Mouse (Mus musculus): Measurements from ENCODE around the gene Foxb1. TPM values are rescaled to one million over a fixed set of nuclear protein-coding genes. Genes with fewer than 3 reads are reported as not detected.

Gene Foxb1
- polyA plus RNA-seq, 1 experiment from 2014 or later: 6.8 TPM

DNA sequence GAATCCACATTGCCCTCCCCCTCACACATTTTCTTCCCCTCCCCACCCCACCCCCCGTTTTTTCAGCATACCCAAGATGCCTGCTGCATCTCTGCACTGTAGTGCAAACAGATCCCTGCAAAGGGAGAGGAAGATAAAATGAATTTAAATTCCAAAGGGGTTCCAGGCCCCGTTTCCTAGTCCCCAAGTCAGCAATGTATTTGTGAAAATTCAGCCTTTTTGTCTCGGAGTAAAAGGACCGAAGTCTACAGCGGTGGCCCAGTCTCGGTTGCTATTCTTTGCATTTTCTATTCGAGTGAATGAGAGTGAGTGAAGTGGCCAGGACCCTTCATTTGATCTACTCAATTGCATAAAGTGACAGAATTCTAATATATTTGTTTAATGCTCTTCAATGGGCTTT lies 6.4 kb downstream of the Foxb1 start:
- WGBS: 2% methylated on average over 7 of the region's 7 CpGs
- no peak overlapping the region; the same call in 1 of the 2 replicates for H3K27ac ChIP-seq
- DNase-seq (ENCODE audit: low spot score): peak; percentile 39
- H3K9me3 ChIP-seq: no peaks in the 10 kb centered on the region
- peaks cover 48% of the 10 kb centered on the region for H3K4me1 ChIP-seq (replicated peaks)
- peaks cover 71% of the 10 kb centered on the region for H3K27me3 ChIP-seq (ENCODE audit: insufficient read depth, poor library complexity, severe bottlenecking)
- H3K4me3 ChIP-seq: no peak overlapping the region
- no peaks in the 10 kb centered on the region for H3K36me3 ChIP-seq

DNA sequence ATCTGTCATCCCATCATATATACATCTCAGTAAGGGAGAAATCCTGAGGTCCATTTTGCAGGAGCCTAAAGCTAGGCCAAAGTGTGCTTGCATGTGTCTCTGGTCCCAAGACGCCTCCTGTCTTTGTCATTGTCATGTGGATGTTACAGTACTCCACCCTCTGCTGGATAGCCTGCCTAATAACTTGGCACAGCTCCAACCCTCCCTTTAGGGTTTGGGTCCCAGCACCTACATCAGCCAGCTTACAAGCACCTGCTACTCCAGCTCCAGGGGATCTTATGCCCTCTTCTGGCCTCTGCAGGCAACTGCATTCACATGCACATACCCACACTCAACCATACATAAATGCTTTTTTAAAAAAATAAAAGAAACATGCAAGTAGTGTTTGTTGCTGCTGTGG lies 12.8 kb downstream of the Foxb1 start:
- Histone ChIP-seq H3K27me3 (ENCODE audit: insufficient read depth, poor library complexity, severe bottlenecking) (peaks cover 11% of the 10 kb centered on the region), H3K36me3 (no peaks in the 10 kb centered on the region), H3K27ac (no peak overlapping the region), H3K4me1 (replicated peaks) (no peaks in the 10 kb centered on the region; the same call in 1 of the 2 replicates), H3K9me3 (0 out of 2 replicates have a peak, but pooled peaks cover 6% of the 10 kb centered on the region), H3K4me3 (no peak overlapping the region)
- WGBS: 84% methylated on average over 1 of the region's 1 CpGs
- DNase-seq (ENCODE audit: low spot score): no peak

DNA sequence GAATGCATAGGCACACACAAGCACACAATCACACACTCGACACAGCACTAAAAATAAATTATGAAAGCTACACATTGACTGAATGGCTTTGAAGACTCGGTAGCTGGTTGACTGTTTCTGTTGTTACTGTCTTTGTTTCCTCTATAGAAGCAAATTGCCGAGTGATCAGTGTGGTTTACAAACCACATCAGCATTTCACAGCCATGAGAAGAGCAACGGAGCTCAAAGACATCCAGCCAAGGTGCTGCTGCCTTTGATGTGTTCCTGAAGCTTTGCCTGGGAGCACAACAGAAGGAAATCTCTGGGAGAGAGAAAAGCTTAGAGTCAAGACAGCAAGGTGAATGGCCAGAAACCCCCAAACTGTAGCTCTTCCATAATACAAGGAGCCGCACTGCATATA lies 32.0 kb downstream of the Foxb1 start:
- H3K36me3 ChIP-seq: no peaks in the 10 kb centered on the region
- DNase-seq (ENCODE audit: low spot score): no peak
- no peaks in the 10 kb centered on the region for H3K27me3 ChIP-seq (ENCODE audit: insufficient read depth, poor library complexity, severe bottlenecking)
- no peaks in the 10 kb centered on the region for H3K4me1 ChIP-seq (replicated peaks)
- H3K27ac ChIP-seq: no peak overlapping the region
- no peaks in the 10 kb centered on the region; the same call in 1 of the 2 replicates for H3K9me3 ChIP-seq
- H3K4me3 ChIP-seq: no peak overlapping the region
- WGBS: 72% methylated on average over 5 of the region's 5 CpGs

DNA sequence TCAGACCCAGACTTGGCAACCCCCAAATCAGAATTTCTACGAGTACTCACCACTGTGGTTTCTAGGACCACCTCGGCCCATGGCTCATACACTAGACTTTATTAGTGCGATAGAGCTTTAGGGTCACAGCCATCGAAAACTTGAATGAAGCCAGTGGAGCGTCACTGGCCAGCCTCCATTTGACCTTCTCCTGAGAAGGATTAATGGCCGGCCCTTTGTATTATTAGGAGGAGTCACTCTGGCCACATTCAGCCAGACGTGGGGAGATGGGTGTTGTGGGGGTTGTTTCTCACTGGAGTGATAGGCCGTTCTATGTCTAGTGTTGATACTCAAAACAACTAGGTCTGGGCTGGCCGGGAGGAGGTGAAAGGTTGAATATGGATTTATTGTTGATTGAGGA lies 42.3 kb downstream of the Foxb1 start:
- Histone ChIP-seq H3K4me1 (replicated peaks) (peaks cover 48% of the 10 kb centered on the region), H3K27ac (no peak overlapping the region), H3K36me3 (no peaks in the 10 kb centered on the region), H3K27me3 (ENCODE audit: insufficient read depth, poor library complexity, severe bottlenecking) (no peaks in the 10 kb centered on the region), H3K4me3 (no peak overlapping the region), H3K9me3 (no peaks in the 10 kb centered on the region)
- WGBS: 54% methylated on average over 9 of the region's 9 CpGs
- no peak for DNase-seq (ENCODE audit: low spot score)

DNA sequence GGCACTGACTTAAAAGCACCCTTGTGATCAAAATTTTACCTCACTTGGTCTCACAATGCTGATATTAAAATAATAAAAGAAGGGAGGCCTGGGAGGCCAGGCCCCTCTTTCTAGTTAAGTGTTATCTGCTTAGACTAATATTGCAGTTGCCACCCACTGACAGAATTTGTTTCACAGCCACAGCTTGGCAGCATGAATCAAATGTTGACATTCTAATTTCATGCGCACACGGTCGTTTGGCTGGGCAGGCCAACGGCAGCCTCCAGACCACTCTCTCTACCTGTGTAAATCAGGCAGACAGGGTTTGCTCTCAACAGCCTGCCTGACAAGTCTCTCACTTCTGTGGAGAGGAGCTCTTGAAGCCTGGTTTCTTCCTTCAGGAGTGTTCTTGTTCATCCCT lies 44.4 kb downstream of the Foxb1 start:
- Histone ChIP-seq H3K9me3 (no peaks in the 10 kb centered on the region), H3K4me1 (replicated peaks) (peaks cover 59% of the 10 kb centered on the region), H3K36me3 (no peaks in the 10 kb centered on the region), H3K4me3 (no peak overlapping the region), H3K27ac (peak overlapping the region; percentile 56), H3K27me3 (ENCODE audit: insufficient read depth, poor library complexity, severe bottlenecking) (no peaks in the 10 kb centered on the region)
- DNase-seq (ENCODE audit: low spot score): peak; percentile 10
- WGBS: 23% methylated on average over 4 of the region's 4 CpGs

DNA sequence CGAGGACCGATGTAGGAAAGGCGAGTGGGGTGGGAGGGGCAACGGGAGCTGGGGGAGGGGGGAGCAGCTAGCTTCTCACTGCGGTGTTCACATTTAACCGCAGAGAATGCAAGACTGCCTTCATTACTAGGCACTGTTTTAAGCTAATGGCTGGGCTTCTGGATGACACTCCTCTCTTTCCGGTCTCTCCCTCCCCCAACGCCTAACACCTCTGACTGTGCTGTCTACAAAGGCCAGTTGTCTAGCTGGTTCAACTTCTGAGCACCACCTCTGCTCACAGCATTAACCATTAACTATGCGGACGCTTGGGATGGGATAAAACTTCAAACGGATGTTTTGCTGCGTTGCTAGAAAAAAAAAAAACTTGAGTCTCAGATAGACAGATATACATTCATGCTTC lies 45.3 kb downstream of the Foxb1 start:
- peaks cover 59% of the 10 kb centered on the region for H3K4me1 ChIP-seq (replicated peaks)
- no peaks in the 10 kb centered on the region for H3K9me3 ChIP-seq
- DNase-seq (ENCODE audit: low spot score): peak; percentile 29
- H3K27me3 ChIP-seq (ENCODE audit: insufficient read depth, poor library complexity, severe bottlenecking): no peaks in the 10 kb centered on the region
- 10% methylated on average over 12 of the region's 12 CpGs for WGBS
- no peaks in the 10 kb centered on the region for H3K36me3 ChIP-seq
- H3K4me3 ChIP-seq: peak overlapping the region; percentile 24; the same call in 1 of the 2 replicates
- H3K27ac ChIP-seq: peak overlapping the region; percentile 82

DNA sequence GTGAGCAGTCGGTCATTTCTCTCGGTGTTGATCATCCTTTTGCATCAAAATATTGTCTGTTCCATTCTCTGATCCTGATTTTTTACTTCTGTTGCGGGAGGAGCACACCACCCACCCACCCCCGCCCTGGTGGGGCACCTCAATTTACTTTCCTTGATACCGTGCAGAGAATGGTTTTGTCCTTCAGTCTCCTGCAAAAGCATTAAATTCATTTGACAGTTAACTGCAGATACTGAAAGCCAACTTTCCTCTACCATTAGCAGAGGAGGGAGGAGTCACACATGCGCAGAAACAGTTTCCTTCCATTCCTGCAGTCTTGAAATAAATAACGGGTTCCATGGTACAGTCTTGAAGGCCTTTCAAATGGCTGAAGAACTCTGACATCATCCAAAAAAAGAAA lies 46.4 kb downstream of the Foxb1 start:
- no peak for DNase-seq (ENCODE audit: low spot score)
- Histone ChIP-seq H3K27ac (peak overlapping the region; percentile 82), H3K27me3 (ENCODE audit: insufficient read depth, poor library complexity, severe bottlenecking) (no peaks in the 10 kb centered on the region), H3K4me3 (peak overlapping the region; percentile 34), H3K36me3 (no peaks in the 10 kb centered on the region), H3K4me1 (replicated peaks) (peaks cover 59% of the 10 kb centered on the region), H3K9me3 (no peaks in the 10 kb centered on the region)
- WGBS: 29% methylated on average over 7 of the region's 7 CpGs

DNA sequence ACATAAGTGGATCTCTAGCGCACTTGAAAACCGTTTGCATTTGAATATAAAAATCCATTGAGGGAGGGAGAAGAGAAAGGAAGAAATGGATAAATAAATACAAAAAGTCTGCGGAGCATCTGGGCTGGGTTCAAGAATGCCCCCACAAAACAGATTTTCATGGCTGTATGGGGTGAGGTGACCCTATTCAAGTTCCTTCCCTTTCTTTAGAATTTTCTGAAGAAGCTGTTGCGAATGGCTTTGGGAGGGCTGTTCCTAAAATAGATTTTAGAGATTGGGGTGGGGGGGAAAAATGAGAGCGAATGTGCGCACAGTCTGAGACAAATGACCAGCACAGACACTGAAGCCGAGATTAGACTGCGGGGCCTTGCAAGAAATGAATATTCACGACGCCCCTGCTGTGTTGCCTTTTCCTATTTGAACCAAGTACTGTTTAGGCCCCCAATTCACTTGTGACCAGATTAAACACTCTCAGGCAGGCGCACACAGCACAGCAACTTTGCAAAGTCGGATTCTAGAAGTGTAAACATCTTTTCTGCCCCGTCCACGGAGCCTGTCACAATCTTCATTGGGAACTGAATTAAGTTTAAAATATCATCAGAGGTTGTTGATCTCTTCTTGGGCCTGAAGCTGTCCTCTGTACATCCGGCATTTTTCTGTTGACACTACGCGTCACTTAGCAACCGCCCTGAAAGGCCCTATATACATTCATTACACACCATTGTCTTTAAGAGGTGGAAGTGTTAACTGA lies 47.0 kb downstream of the Foxb1 start:
- no peaks in the 10 kb centered on the region for H3K27me3 ChIP-seq (ENCODE audit: insufficient read depth, poor library complexity, severe bottlenecking)
- peak overlapping the region; percentile 82 for H3K27ac ChIP-seq
- WGBS: 16% methylated on average over 18 of the region's 18 CpGs
- peak overlapping the region; percentile 34 for H3K4me3 ChIP-seq
- H3K9me3 ChIP-seq: no peaks in the 10 kb centered on the region
- peak; percentile 75 for DNase-seq (ENCODE audit: low spot score)
- peaks cover 59% of the 10 kb centered on the region for H3K4me1 ChIP-seq (replicated peaks)
- H3K36me3 ChIP-seq: no peaks in the 10 kb centered on the region

DNA sequence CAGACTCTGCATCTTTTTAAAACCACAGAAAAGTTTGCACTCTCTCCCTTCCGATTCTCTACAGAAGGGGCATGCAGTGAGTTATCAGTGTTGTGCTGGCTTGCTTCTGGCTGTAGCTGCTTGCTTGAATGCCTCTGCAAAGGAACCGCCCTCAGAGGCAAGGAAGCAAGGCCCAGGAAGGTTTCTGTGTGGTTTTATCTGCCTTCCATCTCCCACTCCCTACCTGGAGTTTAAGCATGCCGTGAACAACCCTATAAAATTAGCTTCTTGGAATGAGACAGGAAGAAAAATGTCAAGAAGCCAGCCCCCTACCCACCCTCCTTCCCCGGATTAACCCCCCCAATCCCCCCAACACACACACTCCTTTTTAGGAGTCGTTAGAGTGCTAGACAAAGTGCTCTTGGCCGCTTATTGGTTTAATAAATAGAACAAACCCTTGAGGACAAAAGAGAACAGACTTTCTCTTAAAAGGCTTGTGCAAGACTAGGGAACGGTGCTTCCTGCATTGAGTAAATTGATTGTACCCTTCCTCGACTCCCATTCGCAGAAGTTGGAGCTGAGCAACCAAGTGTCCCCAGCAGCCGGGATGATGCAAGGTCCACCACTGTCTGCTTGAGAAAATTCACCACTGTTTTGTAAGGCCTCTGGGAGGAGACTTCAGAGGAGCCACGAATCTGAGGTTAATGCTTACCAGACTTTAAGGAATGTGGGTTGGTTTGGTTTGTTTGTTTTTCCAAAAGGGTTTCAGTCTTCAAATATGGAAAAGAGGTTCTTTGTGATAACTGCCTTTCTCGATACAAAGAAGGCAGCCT lies 47.8 kb downstream of the Foxb1 start:
- Histone ChIP-seq H3K27me3 (ENCODE audit: insufficient read depth, poor library complexity, severe bottlenecking) (no peaks in the 10 kb centered on the region), H3K9me3 (no peaks in the 10 kb centered on the region), H3K27ac (peak overlapping the region; percentile 82), H3K4me1 (replicated peaks) (peaks cover 52% of the 10 kb centered on the region), H3K4me3 (0 out of 2 replicates have a peak overlapping the region, but pooled peaks have one; percentile 6), H3K36me3 (no peaks in the 10 kb centered on the region)
- WGBS: 23% methylated on average over 12 of the region's 12 CpGs
- DNase-seq (ENCODE audit: low spot score): peak; percentile 44

Other genes with a start within 250 kb of the Foxb1 start
- gene Bnip2, start 228.5 kb upstream of the Foxb1 start, polyA plus RNA-seq (2016; fragmentation: Nextera tagmentation; extraction: Ambion mirVana): 87.0 and 99.8 TPM in 2 replicates